Mouse (Mus musculus) adrenal gland, postnatal 4 days (tissue): ENCODE results near the gene Ap2a1. TPM values are rescaled to one million over a fixed set of nuclear protein-coding genes. Genes with fewer than 3 reads are reported as not detected.
"Not testable (repeated sequence)": the region's sequence is repeated elsewhere in the genome, so short reads cannot be mapped to it uniquely, and the experiment has no call there.

Experiments used
- DNase-seq, 2 experiments: peaks; one replicate each; pipeline ENCODE4 v3.0.0; 2021 to 2022; ENCODE audit warnings: low spot score in 2 of 2, mixed read lengths in 2 of 2
- total RNA-seq, 2 experiments: library from RNA; stranded (reverse); gene quantifications; 2 replicates each; pipeline ENCODE4 v1.2.3; 2021

Ap2a1 gene
- total RNA-seq, 2 experiments from 2014 or later: 99.9 to 107 TPM

DNA sequence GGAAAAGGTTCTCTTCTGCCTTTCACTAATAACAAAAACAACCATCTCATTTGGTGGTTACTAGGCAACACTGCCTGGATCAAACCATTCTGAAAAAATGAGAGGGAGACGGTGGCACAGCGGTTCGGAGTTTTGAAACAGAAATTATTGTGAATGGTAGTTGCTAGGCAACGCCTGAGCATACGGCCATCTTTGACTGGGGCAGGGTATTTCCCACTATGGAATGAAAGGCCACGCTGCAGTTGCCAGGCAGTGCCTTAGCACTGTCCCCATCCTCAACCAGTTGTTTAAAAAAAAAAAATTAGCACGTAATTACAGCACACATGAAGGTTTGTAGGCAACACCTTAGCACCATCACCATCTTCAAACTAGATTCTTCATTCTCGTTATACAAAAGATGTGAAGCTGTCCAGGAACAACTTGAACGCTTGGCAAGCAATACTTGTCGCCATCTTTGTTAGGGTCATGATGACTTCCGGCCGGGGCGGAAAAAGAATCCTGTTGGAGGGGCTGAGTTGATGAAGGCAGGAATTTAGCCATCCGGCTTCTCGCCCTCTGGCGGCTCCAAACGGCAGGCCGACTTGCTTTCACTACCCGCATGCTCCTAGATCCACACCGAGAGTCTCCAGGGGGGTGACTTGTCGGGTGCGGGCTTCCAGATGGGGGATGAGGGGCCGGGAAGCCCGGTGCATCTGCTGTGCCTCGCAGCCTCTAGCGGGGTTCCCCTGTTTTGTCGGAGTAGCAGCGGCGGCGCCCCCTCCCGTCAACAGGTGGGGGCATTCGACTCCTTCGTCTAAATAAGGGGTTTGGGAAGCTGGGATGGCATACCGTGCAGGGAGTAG, 33.5 kb downstream of the Ap2a1 start, which contains the start of gene Fuz:
Fuz (plus strand) TSS at position 487 of the 842 bp plus-strand sequence.
- DNase-seq: peak; percentile 63 to 82

GRCm38 (mm10) chr7:44895206-44895592, 34.1 kb downstream of the Ap2a1 start:
- no peak for DNase-seq

GRCm38 (mm10) chr7:44894175-44894574, 35.1 kb downstream of the Ap2a1 start:
- DNase-seq: no peak

DNA sequence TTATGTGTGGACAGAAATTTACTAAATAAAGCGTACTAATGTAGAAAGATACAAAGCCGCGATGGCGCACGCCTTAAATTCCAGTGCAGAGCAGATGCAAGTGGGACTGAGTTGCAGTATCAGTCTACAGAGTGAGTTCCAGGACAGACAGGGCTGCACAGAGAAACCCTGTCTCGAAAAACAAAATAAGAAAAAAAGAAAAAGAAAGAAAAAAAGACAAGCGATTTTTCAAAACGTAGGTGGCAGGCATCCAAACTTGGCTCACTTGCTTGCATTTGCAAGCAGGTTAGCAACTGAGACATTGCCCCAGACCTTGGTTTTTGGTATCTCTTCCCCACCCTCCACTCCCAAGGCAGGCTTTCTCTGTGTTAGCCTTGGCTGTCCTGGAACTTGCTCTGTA, 36.1 kb downstream of the Ap2a1 start:
- no peak for DNase-seq

- DNase-seq: peak; percentile 70 to 82
Measured at GRCm38 (mm10) chr7:44892276-44892921, 36.9 kb downstream of the Ap2a1 start, which contains the start of gene Med25. Med25 (minus strand) TSS chr7:44892712.

- DNase-seq: no peak
Measured at GRCm38 (mm10) chr7:44891611-44892010, 37.7 kb downstream of the Ap2a1 start.

DNA sequence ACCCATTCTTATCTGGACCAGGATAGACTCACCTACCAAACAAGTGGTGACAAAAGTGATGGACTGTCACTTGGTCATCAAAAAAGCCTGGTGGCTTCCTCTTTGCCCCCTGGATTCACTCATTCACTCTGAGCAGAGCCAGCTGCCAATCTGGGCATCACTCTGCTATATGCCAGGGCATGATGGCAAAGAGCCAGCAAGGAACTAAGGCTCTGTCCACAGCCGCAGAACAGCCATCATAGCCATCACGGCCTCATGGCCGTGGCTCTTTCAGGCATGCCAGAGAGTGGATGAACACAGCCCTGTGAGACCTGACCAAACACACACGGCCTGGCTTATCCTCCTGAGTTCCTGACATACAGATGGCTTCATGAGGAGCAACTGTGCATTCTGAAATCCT, 38.6 kb downstream of the Ap2a1 start:
- DNase-seq: no peak

DNA sequence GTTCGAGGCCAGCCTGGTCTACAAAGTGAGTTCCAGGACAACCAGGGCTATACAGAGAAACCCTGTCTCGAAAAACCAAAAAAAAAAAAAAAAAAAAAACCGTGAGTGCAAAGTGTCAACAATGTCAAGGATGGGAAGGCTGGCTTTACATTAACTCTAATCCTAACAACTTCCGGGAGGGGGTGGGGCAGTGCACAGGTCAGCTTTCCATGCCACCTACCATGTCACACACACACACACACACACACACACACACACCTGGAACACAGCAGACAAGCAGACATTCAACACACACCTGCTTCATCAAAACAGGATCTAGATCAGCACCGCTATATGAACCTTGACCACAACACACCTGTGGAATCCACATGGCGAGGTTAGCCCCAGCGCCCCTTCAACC, 39.1 kb downstream of the Ap2a1 start:
- no peak for DNase-seq

- DNase-seq: no peak
Measured at GRCm38 (mm10) chr7:44888256-44889105, 40.8 kb downstream of the Ap2a1 start.

DNA sequence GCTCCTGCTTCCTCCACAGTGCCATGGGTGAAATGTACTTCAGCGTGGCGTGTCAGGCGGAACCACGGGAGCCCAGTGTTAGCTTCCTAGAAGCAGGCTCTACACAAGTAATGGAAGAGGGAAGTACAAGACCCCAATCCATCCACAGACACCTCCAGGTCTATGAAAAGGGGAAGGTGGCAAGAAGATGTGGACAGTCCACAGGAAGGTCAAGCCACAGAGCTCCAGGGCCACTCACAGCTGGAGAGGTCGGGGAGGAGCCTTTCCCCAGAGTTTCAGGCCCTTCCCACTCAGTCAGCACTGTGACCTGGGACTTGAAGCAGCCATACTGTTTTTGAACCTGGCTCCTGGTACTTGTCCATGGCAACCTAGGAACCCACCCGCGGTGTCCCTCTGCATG, 42.3 kb downstream of the Ap2a1 start:
- DNase-seq: no peak

- no peak for DNase-seq
Measured at GRCm38 (mm10) chr7:44884637-44885036, 44.7 kb downstream of the Ap2a1 start.

GRCm38 (mm10) chr7:44883036-44883435, 46.3 kb downstream of the Ap2a1 start:
- DNase-seq: no peak

GRCm38 (mm10) chr7:44877833-44878232, 51.5 kb downstream of the Ap2a1 start:
- no peak for DNase-seq

GRCm38 (mm10) chr7:44871774-44872173, 57.5 kb downstream of the Ap2a1 start:
- not testable (repeated sequence) for DNase-seq

DNA sequence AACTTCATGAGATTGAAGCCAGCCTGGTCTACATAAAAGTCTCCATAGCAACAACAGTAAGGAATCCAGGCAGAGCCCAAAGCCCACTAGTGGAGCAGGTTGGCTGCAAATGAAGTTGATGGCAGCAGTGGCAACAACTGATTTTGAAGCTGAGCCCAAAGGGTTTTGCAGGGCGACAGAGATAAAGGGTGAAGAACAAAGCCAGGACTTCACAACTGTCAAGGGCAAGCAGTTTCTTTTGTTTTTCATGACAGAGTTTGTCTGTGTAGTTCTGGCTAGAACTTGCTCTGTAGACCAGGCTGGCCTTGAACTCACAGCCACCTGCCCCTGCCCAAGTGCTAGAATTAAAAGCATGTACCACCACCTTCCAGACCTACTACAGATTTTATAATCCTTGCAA, 58.1 kb downstream of the Ap2a1 start:
- DNase-seq: no peak

- no peak for DNase-seq
Measured at GRCm38 (mm10) chr7:44870614-44871013, 58.7 kb downstream of the Ap2a1 start.

GRCm38 (mm10) chr7:44869697-44870528, 59.4 kb downstream of the Ap2a1 start, which contains the start of gene Ptov1:
Ptov1 (minus strand) TSS chr7:44869788.
- DNase-seq: peak; percentile 70 to 81

DNA sequence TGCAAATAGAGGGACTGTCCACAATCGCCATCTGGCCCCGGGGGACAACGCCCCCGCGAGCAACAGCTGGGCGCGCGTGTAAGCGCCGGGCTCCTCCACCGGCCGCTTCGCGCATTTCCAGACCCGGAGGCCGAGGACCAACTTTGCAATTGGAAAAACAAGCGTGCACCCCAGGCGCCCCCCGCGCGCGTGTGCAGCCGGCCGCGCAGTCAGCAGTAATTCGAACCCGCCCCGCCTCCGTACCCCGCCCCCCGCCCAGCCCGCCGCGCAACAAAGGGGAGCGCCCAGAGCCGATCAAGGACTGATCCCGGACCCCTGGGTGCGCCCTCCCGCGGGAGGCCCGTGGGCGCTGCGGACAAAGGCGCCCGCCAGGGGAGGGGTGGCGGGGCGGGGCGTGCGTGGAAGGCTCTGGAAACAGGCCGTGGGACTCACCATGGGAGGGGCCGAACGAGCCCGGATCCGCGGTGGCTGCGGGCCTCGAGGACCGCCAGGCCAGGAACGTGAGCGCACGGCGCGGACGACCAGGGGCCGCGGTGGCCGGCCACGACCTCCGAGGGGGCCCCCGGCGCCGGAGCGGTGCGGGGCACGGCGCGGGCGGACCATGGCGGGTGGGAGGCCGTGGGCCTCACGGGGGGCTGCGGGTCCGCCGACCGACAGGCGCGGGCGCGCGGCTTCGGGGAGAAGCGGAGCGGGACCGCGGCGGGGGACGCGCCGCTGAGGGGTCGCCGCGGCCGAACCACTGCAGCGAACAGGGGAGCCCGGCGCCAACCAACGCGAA, 60.2 kb downstream of the Ap2a1 start:
- DNase-seq: peak; percentile 50 to 53

GRCm38 (mm10) chr7:44868465-44868864, 60.8 kb downstream of the Ap2a1 start:
- no peak for DNase-seq

DNA sequence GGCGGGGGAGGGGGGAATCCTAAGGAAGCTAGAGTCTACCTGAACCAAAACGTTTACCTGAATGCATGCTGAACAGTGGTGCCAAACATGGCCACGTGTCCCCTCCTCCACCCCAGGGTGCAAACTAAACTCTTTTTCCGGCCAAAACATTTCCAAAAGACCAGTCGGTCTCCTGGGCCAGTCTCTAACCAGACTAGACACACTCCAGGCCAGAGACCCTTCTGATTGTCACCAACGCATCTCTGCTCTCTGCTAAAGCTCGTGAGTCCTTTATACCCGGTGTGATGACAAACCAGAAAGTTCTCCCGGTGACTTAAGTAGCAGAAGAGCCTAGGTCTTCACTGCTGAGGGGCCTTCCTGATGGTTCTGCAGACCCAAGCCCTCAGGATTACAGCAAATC, 61.5 kb downstream of the Ap2a1 start:
- DNase-seq: no peak
